Mouse (Mus musculus) retina, adult 2 months (tissue): ENCODE measurements around the gene Nckap1.
"Not testable (repeated sequence)": the region's sequence is repeated elsewhere in the genome, so short reads cannot be mapped to it uniquely, and the experiment has no call there.

Source experiments
- DNase-seq: peaks from one replicate; pipeline ENCODE4 v3.0.0-alpha.2; 2012; ENCODE audit warnings: low read depth, low spot score

Nckap1 gene

GRCm38 (mm10) chr2:80560773-80561172, 20.4 kb downstream of the Nckap1 start:
- DNase-seq, result no peak

GRCm38 (mm10) chr2:80559655-80560054, 21.5 kb downstream of the Nckap1 start:
- no peak for DNase-seq

GRCm38 (mm10) chr2:80554442-80554841, 26.7 kb downstream of the Nckap1 start:
- no peak for DNase-seq

- no peak for DNase-seq
Measured at GRCm38 (mm10) chr2:80549704-80550103, 31.5 kb downstream of the Nckap1 start.

GRCm38 (mm10) chr2:80547901-80548300, 33.3 kb downstream of the Nckap1 start:
- DNase-seq, result no peak

GRCm38 (mm10) chr2:80542801-80543200, 38.4 kb downstream of the Nckap1 start:
- no peak for DNase-seq

- DNase-seq, result no peak
Measured at GRCm38 (mm10) chr2:80537156-80537555, 44.0 kb downstream of the Nckap1 start.

- no peak for DNase-seq
Measured at GRCm38 (mm10) chr2:80536608-80537007, 44.6 kb downstream of the Nckap1 start.

GRCm38 (mm10) chr2:80524275-80524674, 56.9 kb downstream of the Nckap1 start:
- DNase-seq, result no peak

- no peak for DNase-seq
Measured at GRCm38 (mm10) chr2:80506051-80506802, 75.0 kb downstream of the Nckap1 start.

GRCm38 (mm10) chr2:80502132-80502531, 79.0 kb downstream of the Nckap1 start:
- DNase-seq, result no peak

- DNase-seq, result not testable (repeated sequence)
Measured at GRCm38 (mm10) chr2:80495304-80495703, 85.9 kb downstream of the Nckap1 start.

GRCm38 (mm10) chr2:80486851-80487250, 94.3 kb downstream of the Nckap1 start:
- peak; percentile 6 for DNase-seq

- DNase-seq, result no peak
Measured at GRCm38 (mm10) chr2:80484951-80485350, 96.2 kb downstream of the Nckap1 start.

- DNase-seq, result no peak
Measured at GRCm38 (mm10) chr2:80475831-80476230, 105.3 kb downstream of the Nckap1 start.

GRCm38 (mm10) chr2:80474247-80474796, 106.9 kb downstream of the Nckap1 start:
- no peak for DNase-seq

- no peak for DNase-seq
Measured at GRCm38 (mm10) chr2:80465991-80466821, 115.0 kb downstream of the Nckap1 start.

- DNase-seq, result no peak
Measured at GRCm38 (mm10) chr2:80461827-80462226, 119.4 kb downstream of the Nckap1 start.
